Mouse (Mus musculus): ENCODE data around the gene Foxp1. TPM values are rescaled to one million over a fixed set of nuclear protein-coding genes. Genes with fewer than 3 reads are reported as not detected.

The Foxp1 gene
- polyA plus RNA-seq, 1 experiment from 2014 or later, result 91.9 TPM

DNA sequence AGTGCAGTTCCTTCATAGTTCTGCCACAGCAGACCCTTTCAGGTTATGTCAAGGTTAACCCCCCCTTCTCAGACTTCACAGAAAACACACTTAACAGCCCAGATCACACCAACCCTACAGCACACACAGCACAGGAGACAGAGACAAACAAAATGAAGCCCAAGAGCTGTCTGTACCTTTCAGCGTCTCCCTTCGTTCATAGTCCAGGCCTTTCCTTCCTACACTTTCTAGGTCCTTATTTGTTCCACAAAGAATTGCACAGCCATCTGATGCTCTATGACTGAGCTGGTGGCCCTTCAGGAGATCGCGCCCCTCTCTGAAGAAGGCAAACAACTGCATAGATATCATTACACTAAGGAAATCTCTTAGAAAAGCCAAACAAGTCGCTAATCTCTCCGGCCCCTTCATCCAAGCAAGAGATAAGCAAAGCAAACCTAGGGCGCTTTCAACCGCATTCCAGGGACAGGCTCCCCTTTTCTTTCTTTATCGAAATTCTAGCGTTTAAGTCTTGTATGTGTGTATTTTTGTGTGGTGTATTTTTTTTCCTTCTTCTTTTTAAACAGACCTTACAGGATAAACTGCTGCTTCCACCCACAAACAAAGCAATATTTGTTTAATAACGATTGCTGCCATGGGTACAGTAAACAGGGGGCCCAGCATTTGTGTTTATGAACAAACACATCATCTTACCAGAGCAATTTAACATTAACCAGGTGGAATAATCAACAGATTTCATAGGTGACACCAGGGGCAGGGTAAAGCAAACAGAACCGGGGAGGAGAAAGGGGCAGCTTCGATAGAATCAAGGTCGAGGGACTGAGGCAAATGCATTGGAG is 349.2 kb downstream of the Foxp1 start:
- WGBS, result 75% methylated on average over 14 of the region's 14 CpGs
- H3K27me3 ChIP-seq (ENCODE audit: control insufficient read depth, insufficient read depth, low read length), result no peaks in the 10 kb centered on the region
- no peak for DNase-seq (ENCODE audit: low spot score)
- no peak for ATAC-seq (ENCODE audit: low FRiP score)
- no peak overlapping the region for H3K27ac ChIP-seq (ENCODE audit: low read depth, low read length)
- no peak overlapping the region for H3K4me2 ChIP-seq (replicated peaks; ENCODE audit: low read depth, low read length)
- no peak overlapping the region for H3K9ac ChIP-seq (ENCODE audit: low read depth, low read length)
- H3K36me3 ChIP-seq (ENCODE audit: control insufficient read depth, insufficient read depth, low read length), result no peaks in the 10 kb centered on the region
- H3K4me3 ChIP-seq (ENCODE audit: low read depth, low read length), result no peak overlapping the region
- H3K4me1 ChIP-seq (replicated peaks; ENCODE audit: control insufficient read depth, insufficient read depth, low read length), result no peaks in the 10 kb centered on the region
- no peaks in the 10 kb centered on the region for H3K9me3 ChIP-seq (ENCODE audit: control insufficient read depth, low read length)

DNA sequence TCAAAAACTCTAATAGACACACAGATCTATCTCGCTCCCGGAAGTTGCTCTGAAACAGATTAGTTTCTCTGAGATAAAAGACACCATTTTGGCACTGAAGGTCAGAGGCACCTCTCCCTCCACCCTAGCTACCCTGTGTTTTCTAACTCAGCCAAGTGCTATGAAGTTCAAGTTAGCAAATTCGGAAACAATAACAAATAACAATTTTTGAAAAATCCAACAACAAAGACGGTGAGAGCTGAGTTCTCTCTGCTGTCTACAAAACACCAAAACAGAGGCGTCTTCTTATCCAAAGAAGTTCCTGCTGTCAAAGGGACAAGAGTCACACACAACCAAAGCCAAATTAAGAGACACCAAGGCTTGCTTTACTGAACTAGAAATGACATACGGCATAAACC is 349.9 kb downstream of the Foxp1 start:
- Histone ChIP-seq H3K9ac (ENCODE audit: low read depth, low read length) (no peak overlapping the region), H3K4me1 (replicated peaks; ENCODE audit: control insufficient read depth, insufficient read depth, low read length) (no peaks in the 10 kb centered on the region), H3K4me3 (ENCODE audit: low read depth, low read length) (no peak overlapping the region), H3K9me3 (ENCODE audit: control insufficient read depth, low read length) (no peaks in the 10 kb centered on the region), H3K27ac (ENCODE audit: low read depth, low read length) (no peak overlapping the region), H3K36me3 (ENCODE audit: control insufficient read depth, insufficient read depth, low read length) (no peaks in the 10 kb centered on the region), H3K4me2 (replicated peaks; ENCODE audit: low read depth, low read length) (no peak overlapping the region), H3K27me3 (ENCODE audit: control insufficient read depth, insufficient read depth, low read length) (no peaks in the 10 kb centered on the region)
- DNase-seq (ENCODE audit: low spot score) (no peak), ATAC-seq (ENCODE audit: low FRiP score) (no peak)
- WGBS, result 89% methylated on average over 6 of the region's 6 CpGs

DNA sequence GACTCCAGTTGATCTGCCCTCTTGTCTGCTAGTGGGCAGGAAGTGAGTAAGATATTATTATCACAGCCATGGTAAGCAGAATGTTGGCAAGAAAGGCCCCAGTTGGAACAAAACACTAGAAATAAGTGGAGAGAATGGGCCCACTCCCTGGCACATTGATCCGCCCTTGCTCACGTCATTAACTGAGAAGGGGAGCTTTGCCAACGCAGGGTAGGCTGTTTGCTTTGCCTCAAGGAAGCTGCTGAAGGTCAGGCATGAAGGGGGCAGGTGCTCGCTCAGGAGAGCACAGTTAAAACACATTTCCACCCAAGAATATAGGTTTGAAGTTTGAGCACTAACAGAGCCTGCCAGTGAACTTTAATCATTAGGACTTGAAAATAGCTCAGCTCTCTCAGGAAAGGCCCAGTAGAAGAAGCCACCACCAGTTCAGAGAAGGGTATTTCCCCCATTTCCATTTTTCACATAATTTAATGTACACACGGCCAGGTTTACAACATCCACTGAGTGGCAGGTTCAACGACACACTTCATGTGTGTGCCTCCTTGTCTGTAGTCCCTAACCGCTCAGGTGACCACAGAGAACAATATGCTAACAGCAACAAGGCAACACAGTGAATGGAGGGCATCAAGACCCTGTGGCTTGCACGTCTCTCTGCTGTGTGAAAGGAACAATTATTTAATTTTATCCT is 350.5 kb downstream of the Foxp1 start:
- DNase-seq (ENCODE audit: low spot score), result no peak
- WGBS, result 89% methylated on average over 8 of the region's 8 CpGs
- no peak overlapping the region for H3K9ac ChIP-seq (ENCODE audit: low read depth, low read length)
- no peaks in the 10 kb centered on the region for H3K9me3 ChIP-seq (ENCODE audit: control insufficient read depth, low read length)
- no peaks in the 10 kb centered on the region for H3K36me3 ChIP-seq (ENCODE audit: control insufficient read depth, insufficient read depth, low read length)
- H3K4me2 ChIP-seq (replicated peaks; ENCODE audit: low read depth, low read length), result no peak overlapping the region
- no peak overlapping the region for H3K4me3 ChIP-seq (ENCODE audit: low read depth, low read length)
- ATAC-seq (ENCODE audit: low FRiP score), result no peak
- no peak overlapping the region for H3K27ac ChIP-seq (ENCODE audit: low read depth, low read length)
- H3K4me1 ChIP-seq (replicated peaks; ENCODE audit: control insufficient read depth, insufficient read depth, low read length), result no peaks in the 10 kb centered on the region
- no peaks in the 10 kb centered on the region for H3K27me3 ChIP-seq (ENCODE audit: control insufficient read depth, insufficient read depth, low read length)

DNA sequence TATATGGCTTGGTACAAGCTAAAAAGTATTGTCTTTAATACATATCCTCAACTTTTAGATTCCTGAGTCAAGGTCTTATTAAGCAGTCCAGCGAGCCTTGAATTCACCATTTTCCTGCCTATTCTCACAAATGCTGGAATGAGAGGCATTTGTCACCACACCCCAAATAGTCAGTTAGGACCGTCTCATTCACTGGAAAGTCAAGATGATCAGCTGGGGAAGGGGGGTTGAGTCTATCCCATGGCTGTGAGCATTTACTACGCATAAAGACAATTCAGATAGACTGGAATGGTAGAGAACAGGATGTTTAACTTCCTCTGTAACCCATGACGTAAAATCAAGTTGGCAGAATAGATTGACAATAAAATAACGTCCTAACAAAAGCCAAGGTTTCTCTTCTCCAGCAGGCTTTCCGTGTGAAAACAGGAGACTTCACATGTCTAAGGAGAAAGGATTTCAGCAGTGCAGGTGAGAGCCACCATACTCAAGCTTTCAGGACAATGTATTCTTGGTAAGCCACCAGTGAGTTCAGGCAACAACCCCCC is 351.2 kb downstream of the Foxp1 start:
- ATAC-seq (ENCODE audit: low FRiP score), result no peak
- WGBS, result 85% methylated on average over 6 of the region's 6 CpGs

DNA sequence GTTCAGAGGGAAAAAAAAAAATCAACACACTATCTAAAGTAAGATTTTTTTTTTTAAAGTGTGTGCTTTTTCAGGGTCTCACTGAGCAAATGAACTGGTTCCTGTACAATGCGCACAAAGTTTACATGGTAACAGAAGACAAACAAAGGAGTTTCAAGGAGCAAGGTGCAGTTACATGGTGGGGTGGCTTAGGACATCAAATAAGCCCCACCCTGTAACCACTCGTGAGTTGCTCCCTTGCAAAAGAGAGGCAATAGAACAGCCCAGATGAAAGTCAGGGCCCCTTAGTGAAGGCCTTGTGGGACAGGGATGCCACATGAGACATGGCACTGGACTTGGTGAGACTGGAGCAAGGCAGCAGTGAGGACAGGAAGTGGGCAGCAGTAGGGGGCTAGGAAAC is 353.8 kb downstream of the Foxp1 start:
- H3K4me2 ChIP-seq (replicated peaks; ENCODE audit: low read depth, low read length), result no peak overlapping the region
- WGBS, result 82% methylated on average over 2 of the region's 2 CpGs

More for the DNA sequence above, 351.2 kb downstream of the Foxp1 start:
- Histone ChIP-seq H3K36me3 (ENCODE audit: control insufficient read depth, insufficient read depth, low read length) (no peaks in the 10 kb centered on the region), H3K4me2 (replicated peaks; ENCODE audit: low read depth, low read length) (no peak overlapping the region), H3K4me1 (replicated peaks; ENCODE audit: control insufficient read depth, insufficient read depth, low read length) (no peaks in the 10 kb centered on the region), H3K9me3 (ENCODE audit: control insufficient read depth, low read length) (no peaks in the 10 kb centered on the region), H3K27me3 (ENCODE audit: control insufficient read depth, insufficient read depth, low read length) (no peaks in the 10 kb centered on the region), H3K9ac (ENCODE audit: low read depth, low read length) (no peak overlapping the region), H3K4me3 (ENCODE audit: low read depth, low read length) (no peak overlapping the region), H3K27ac (ENCODE audit: low read depth, low read length) (no peak overlapping the region)
- no peak for DNase-seq (ENCODE audit: low spot score)

DNA sequence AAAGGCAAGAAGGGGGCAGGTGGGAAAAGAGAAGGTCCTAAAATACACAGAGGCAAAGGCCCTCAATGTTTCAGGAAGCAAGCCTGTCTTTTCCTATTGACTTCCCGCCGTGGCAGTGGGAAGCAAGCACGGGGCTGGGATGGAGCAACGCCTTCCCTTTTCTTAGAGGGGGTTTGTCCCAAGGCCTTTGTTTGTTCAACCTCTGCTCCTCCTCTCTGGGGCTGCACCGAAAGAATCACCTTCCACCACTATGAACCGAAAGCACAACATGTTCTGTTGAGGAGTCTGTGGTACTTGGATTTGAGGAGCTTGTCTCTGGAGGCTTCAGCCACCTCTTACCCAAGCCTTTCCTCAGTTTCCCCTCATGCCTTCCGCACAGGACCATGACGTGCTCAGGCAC is 355.5 kb downstream of the Foxp1 start:
- no peaks in the 10 kb centered on the region for H3K9me3 ChIP-seq (ENCODE audit: control insufficient read depth, low read length)
- H3K4me2 ChIP-seq (replicated peaks; ENCODE audit: low read depth, low read length), result no peak overlapping the region
- no peaks in the 10 kb centered on the region for H3K36me3 ChIP-seq (ENCODE audit: control insufficient read depth, insufficient read depth, low read length)
- WGBS, result 53% methylated on average over 8 of the region's 8 CpGs
- H3K27me3 ChIP-seq (ENCODE audit: control insufficient read depth, insufficient read depth, low read length), result no peaks in the 10 kb centered on the region
- H3K4me1 ChIP-seq (replicated peaks; ENCODE audit: control insufficient read depth, insufficient read depth, low read length), result no peaks in the 10 kb centered on the region
- H3K27ac ChIP-seq (ENCODE audit: low read depth, low read length), result no peak overlapping the region
- ATAC-seq (ENCODE audit: low FRiP score), result no peak
- no peak for DNase-seq (ENCODE audit: low spot score)
- no peak overlapping the region for H3K9ac ChIP-seq (ENCODE audit: low read depth, low read length)
- H3K4me3 ChIP-seq (ENCODE audit: low read depth, low read length), result no peak overlapping the region

More for the DNA sequence above, 353.8 kb downstream of the Foxp1 start:
- Histone ChIP-seq H3K27me3 (ENCODE audit: control insufficient read depth, insufficient read depth, low read length) (no peaks in the 10 kb centered on the region), H3K4me1 (replicated peaks; ENCODE audit: control insufficient read depth, insufficient read depth, low read length) (no peaks in the 10 kb centered on the region), H3K9ac (ENCODE audit: low read depth, low read length) (no peak overlapping the region), H3K27ac (ENCODE audit: low read depth, low read length) (no peak overlapping the region), H3K9me3 (ENCODE audit: control insufficient read depth, low read length) (no peaks in the 10 kb centered on the region), H3K4me3 (ENCODE audit: low read depth, low read length) (no peak overlapping the region), H3K36me3 (ENCODE audit: control insufficient read depth, insufficient read depth, low read length) (no peaks in the 10 kb centered on the region)
- DNase-seq (ENCODE audit: low spot score), result no peak
- ATAC-seq (ENCODE audit: low FRiP score), result no peak

DNA sequence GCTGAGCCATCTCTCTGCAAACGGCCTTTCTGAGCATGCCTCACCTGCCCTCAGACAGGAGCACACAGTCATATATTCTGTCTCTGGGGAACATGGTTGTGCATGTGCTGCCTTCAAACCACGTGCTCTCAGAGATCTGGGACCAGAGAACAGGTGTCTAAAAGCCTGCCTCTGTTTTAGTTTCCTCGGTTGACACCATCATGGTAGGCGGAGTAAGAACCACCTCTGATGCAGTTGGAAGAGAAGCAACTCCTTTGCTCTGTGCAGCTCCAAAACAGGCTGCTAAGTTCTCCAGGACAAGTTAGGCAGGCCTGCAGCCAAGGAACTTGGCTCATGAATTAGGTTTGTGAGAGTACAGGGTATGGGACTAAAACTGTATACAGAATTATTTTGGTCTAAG is 356.4 kb downstream of the Foxp1 start:
- no peak overlapping the region for H3K9ac ChIP-seq (ENCODE audit: low read depth, low read length)
- H3K27me3 ChIP-seq (ENCODE audit: control insufficient read depth, insufficient read depth, low read length), result no peaks in the 10 kb centered on the region
- DNase-seq (ENCODE audit: low spot score) (no peak), ATAC-seq (ENCODE audit: low FRiP score) (no peak)
- H3K9me3 ChIP-seq (ENCODE audit: control insufficient read depth, low read length), result no peaks in the 10 kb centered on the region
- H3K27ac ChIP-seq (ENCODE audit: low read depth, low read length), result no peak overlapping the region
- H3K4me3 ChIP-seq (ENCODE audit: low read depth, low read length), result no peak overlapping the region
- H3K4me1 ChIP-seq (replicated peaks; ENCODE audit: control insufficient read depth, insufficient read depth, low read length), result no peaks in the 10 kb centered on the region
- H3K36me3 ChIP-seq (ENCODE audit: control insufficient read depth, insufficient read depth, low read length), result no peaks in the 10 kb centered on the region
- no peak overlapping the region for H3K4me2 ChIP-seq (replicated peaks; ENCODE audit: low read depth, low read length)
- WGBS, result 95% methylated on average over 4 of the region's 4 CpGs

DNA sequence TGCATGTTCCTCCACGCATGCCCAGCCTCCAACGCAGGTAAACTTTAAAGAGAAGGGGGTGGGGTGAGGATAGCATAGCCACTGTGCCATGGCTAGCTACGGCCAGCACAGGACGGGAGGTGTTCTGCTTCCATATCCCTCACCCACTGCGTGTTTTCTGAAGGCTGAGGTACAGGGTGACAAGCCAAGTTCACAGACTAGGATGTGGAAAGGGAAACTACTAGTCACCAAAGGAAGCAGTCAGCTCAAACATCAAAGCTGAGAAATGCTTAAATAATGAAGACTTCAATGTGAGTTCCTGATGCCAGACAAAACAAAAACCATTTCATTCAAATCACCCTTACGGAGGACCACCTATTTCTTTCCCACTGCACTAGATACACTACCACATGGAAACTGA is 357.8 kb downstream of the Foxp1 start:
- no peak overlapping the region for H3K4me2 ChIP-seq (replicated peaks; ENCODE audit: low read depth, low read length)
- H3K27ac ChIP-seq (ENCODE audit: low read depth, low read length), result no peak overlapping the region
- H3K27me3 ChIP-seq (ENCODE audit: control insufficient read depth, insufficient read depth, low read length), result no peaks in the 10 kb centered on the region
- no peak for DNase-seq (ENCODE audit: low spot score)
- H3K9ac ChIP-seq (ENCODE audit: low read depth, low read length), result no peak overlapping the region
- no peak overlapping the region for H3K4me3 ChIP-seq (ENCODE audit: low read depth, low read length)
- H3K9me3 ChIP-seq (ENCODE audit: control insufficient read depth, low read length), result no peaks in the 10 kb centered on the region
- ATAC-seq (ENCODE audit: low FRiP score), result no peak
- 86% methylated on average over 6 of the region's 6 CpGs for WGBS
- H3K4me1 ChIP-seq (replicated peaks; ENCODE audit: control insufficient read depth, insufficient read depth, low read length), result no peaks in the 10 kb centered on the region
- H3K36me3 ChIP-seq (ENCODE audit: control insufficient read depth, insufficient read depth, low read length), result no peaks in the 10 kb centered on the region

All from hindbrain, embryonic 11.5 days (tissue).